Mouse (Mus musculus) frontal cortex, postnatal 10 days (tissue): ENCODE measurements around the gene Sass6.
"Not testable (repeated sequence)": the region's sequence is repeated elsewhere in the genome, so short reads cannot be mapped to it uniquely, and the experiment has no call there.

Source experiments
- DNase-seq, 2 experiments: peaks; one replicate each; pipeline ENCODE4 v3.0.0; 2022; ENCODE audit warnings: low spot score in 2 of 2, mixed read lengths in 1 of 2

The Sass6 gene

DNA sequence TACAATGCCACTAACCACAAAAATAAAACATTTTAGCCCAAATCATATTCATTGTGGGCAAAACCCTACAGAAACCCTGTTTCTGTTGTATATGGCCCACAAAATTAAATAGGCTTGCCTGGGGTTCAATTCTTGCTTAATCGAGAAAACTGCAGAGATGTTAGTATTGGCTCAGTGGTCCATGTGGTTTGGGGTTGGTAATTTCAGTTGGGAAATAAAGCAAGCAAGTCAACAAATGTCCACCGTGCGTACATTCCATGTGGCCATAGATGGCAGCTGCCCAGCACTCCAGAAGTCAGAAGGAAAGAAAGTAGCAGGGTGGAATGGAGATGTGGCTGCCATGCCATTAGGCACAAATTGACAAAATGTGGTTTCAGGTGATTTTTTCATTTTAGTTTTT lies 38.2 kb downstream of the Sass6 start:
- no peak for DNase-seq

DNA sequence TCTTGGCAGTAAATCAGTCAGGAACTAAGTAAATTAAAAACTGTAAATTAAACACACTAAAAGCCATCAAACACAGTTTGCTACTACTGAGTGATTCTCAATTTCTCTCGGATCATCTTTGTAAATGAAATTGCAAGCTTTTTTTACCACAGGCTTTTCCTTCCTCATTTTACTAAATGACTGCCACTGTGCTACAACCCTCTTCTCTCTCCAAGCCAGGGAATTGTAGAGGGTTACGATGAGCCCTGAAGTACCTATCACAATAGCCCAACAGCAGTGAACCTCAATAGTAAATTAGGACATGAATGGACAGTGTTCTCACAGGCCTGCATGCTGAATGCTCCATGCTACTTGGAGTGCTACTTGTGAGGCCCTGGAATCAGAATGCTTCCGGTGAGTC lies 39.3 kb downstream of the Sass6 start:
- no peak for DNase-seq

DNA sequence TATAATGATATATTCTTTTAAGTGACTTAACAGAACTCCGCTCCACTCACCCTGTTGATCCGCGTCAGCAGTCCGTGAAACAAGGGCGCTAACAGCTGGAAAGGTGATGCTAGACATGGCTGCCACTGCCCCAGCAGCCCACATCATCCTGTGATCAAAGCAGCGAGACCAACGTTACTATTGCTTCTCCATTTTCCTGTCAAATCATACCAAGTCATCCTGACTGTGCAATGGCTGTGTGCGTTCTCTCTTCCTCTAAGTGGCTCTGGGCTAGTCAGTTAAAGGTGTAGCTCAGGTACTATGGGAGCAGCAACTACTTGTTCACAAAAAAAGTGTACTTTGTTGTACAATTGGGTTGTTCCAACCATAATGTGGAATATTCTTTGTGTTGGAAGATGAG lies 40.1 kb downstream of the Sass6 start:
- no peak for DNase-seq

DNA sequence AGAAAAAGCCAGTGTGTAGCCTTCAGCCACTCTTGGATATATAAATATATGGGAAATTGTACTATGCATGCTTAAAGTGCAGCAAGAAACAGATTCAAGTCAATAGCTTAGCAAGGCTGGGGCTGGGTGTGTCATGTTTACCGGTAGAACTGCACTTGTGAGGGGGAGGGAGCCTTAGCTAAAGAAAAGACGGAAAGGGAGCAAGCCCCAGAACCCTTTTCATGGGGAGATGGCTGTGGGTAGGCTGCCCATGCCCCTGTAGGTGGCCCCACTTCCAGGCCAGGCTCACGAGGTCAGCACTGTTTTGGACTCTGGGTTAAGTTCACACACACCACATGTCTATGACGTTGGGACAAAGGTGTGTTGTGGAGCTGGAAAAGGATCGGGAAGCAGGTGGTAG lies 41.0 kb downstream of the Sass6 start:
- no peak for DNase-seq

- no peak for DNase-seq
Observed at GRCm38 (mm10) chr3:116637693-116638476, 43.1 kb downstream of the Sass6 start.

- no peak for DNase-seq
Observed at GRCm38 (mm10) chr3:116638572-116638971, 43.8 kb downstream of the Sass6 start.

DNA sequence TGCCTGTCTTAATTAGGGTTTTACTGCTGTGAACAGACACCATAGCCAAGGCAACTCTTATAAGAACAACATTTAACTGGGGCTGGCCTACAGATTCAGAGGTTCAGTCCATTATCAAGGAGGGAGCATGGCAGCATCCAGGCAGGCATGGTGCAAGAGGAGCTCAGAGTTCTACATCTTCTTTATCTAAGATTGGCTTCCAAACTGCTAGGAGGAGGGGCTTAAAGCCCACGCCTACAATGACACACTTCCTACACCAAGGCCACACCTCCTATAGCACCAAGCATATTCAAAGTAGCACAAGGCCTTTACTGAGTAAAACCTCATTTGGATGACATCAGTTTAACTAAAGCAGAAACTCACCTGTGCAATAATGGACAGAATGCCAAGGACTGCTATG lies 45.2 kb downstream of the Sass6 start:
- DNase-seq = no peak

DNA sequence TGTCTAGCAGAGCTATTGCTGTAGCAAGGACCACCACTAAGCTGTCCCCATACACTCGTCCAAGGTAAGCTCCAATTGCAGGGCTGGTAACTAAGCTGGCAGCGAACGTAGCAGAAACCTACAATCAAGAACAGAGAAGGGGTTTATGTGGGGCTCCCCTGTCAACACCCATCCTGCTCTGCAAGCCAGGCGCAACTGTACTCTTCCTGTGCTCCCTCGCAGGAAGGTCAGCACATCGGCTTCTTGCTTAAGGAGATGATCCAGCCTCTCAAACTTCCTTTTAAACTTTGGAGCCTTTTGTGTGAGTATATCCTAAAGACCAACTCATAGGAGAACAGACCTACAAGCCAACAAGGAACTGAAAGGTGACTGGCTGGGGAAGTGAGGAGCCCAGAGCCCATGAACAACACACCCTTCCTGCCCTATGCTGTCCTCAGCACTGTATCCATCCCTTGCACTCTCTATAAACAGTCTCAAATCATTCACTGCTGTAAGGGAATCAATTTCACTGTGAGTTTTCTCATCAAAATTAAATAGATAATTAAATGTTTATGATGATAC lies 47.1 kb downstream of the Sass6 start:
- DNase-seq = no peak

DNA sequence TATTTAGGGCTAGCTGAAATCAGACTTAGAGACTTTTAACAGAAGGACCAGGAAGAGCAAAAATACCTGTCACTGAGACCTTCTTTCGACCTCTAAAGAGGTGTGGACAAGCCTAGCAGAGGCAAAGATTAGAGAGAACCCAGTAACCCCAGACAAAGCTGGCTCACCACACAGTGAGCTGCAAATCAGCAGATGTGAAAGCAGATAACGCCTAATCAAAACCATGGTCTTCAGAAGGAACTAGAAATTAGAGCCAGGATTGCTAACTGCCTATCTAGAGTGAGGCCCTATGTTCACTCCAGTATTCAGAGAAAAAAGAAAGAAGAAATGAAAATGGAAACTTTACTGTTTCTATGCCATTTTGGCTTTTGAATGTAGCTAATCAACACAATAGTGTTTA lies 47.6 kb downstream of the Sass6 start:
- DNase-seq = no peak

DNA sequence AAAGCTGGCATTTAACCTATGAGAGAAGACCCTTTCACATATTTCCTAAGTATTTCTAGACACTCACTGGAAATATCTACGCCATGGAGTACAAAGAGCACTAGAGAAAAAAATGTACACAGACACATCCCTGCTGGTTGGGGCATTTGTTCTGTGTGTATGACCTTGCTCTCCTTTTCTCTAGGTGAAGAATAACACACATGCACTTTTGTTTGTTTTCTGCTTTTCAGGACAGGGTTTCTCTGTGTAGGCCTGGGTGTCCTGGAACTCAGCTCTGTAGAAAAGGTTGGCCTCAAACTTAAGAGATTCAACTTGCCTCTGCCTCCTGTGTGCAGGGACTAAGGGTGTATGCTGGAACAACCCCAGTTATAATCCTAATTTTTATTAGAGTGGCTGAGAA lies 51.6 kb downstream of the Sass6 start:
- DNase-seq = no peak

GRCm38 (mm10) chr3:116648805-116649204 lies 54.0 kb downstream of the Sass6 start:
- no peak for DNase-seq

DNA sequence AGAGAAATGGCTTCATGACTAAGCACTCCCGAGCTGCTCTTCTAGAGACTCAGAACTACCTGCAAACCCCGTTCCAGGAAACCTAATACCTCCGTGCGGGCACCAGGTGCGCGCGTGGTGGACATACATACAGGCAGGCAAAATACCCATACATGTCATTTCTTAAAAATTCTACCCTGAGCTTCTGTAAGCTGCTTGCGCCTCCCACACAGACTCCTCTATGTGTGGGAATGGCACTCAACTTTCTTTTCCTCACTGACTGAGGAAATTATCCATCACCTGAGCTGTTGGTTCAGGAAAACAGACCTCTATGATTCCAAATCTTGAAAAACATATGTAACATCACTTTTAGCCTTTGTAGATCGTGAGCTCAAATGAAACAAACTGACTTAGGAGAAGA lies 55.9 kb downstream of the Sass6 start:
- no peak for DNase-seq

- DNase-seq = no peak
Observed at GRCm38 (mm10) chr3:116652033-116652446, 57.3 kb downstream of the Sass6 start.

GRCm38 (mm10) chr3:116653278-116653945 lies 58.6 kb downstream of the Sass6 start:
- no peak for DNase-seq

DNA sequence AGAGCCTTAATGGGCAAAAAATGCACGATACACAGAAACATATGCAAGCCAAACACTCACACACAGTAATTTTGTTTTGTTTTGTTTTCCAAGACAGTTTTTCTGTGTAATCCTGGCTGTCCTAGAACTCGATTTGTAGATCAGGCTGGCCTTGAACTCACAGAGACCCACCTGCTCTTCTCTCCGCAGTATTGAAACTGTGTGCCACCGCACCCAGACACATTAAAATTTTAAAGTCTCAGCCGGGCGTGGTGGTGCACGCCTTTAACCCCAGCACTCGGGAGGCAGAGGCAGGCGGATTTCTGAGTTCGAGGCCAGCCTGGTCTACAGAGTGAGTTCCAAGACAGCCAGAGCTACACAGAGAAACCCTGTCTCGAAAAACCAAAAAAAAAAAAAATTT lies 59.3 kb downstream of the Sass6 start:
- DNase-seq = not testable (repeated sequence)

DNA sequence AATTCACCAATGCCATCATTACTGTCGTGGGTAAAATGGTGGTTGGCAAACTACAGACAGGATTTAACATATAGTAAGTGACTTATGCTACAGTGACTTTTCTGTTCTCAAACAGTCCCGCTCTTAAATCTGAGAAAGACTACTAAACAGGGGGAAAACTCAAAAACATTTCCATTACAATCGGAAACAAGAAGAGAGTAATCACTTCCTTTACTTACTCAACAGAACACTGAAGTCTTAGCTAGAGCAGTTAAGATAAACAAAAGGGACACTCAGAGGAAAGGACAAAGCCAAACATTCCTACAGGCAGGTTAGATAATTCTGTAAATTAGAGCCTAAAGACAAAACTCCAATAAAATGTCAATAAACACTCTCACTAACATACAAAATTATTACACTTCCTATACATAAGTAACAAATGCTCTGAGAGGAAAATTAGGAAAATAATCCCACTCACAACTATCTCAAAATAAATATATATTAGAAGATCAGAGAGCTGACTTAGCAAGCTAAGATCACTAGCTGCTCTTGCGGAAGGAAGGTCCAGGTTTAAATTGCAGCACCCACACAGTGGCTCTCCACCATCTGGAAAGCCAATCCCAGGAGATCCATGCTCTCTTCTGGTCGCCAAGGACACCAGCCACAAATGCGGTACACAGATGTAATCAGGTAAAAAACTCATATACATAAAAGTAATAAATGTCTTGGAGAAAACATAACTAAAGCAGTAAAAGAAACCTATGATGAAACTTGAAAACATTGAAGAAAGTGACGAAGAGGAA lies 61.6 kb downstream of the Sass6 start:
- no peak for DNase-seq

GRCm38 (mm10) chr3:116658928-116659565 lies 64.3 kb downstream of the Sass6 start:
- DNase-seq = no peak

- DNase-seq = no peak
Observed at GRCm38 (mm10) chr3:116659856-116660430, 65.2 kb downstream of the Sass6 start.

GRCm38 (mm10) chr3:116661288-116661869 lies 66.6 kb downstream of the Sass6 start:
- no peak for DNase-seq

- no peak for DNase-seq
Observed at GRCm38 (mm10) chr3:116661870-116662414, 67.2 kb downstream of the Sass6 start.

- peak; percentile 92 to 98 for DNase-seq
Observed at GRCm38 (mm10) chr3:116662463-116662863, 67.7 kb downstream of the Sass6 start, which contains the start of gene Mfsd14a. TSS of gene Mfsd14a (minus strand) at chr3:116662677.
